Mouse (Mus musculus) hematopoietic stem cell, adult 5-6 weeks (primary cell): ENCODE results near the gene Cdk9. TPM values are rescaled to one million over a fixed set of nuclear protein-coding genes. Genes with fewer than 3 reads are reported as not detected.

Experiments
- ATAC-seq, 2 experiments: fragments of 125-278 bp in 1 of 2; replicated peaks in 1 of 2; 2 replicates each; pipeline ENCODE4 v1.8.0; 2016 to 2017; ENCODE audit warnings: inconsistent platforms in 2 of 2, mild to moderate bottlenecking in 2 of 2, moderate number of reproducible peaks in 2 of 2, low read depth in 1 of 2, moderate TSS enrichment in 1 of 2; ENCODE audit not compliant: low FRiP score in 2 of 2, poor library complexity in 2 of 2, severe bottlenecking in 2 of 2, insufficient read depth in 1 of 2, low TSS enrichment in 1 of 2
- total RNA-seq: library from RNA; stranded (forward); fragments of 172-1452, 232-1000 nt; gene quantifications from 2 replicates; pipeline ENCODE4 v1.2.3, GENCODE M21; 2017

The Cdk9 gene
- total RNA-seq, 1 experiment from 2014 or later, result 74.9 TPM

GRCm38 (mm10) chr2:32669876-32670275 is 43.0 kb downstream of the Cdk9 start:
- ATAC-seq, result no peak

- no peak for ATAC-seq
These were observed 44.7 kb downstream of the Cdk9 start for GRCm38 (mm10) chr2:32668176-32668575.

GRCm38 (mm10) chr2:32667775-32668174 is 45.1 kb downstream of the Cdk9 start:
- no peak for ATAC-seq

- no peak for ATAC-seq
These were observed 47.0 kb downstream of the Cdk9 start for GRCm38 (mm10) chr2:32665853-32666252.

- ATAC-seq, result no peak
These were observed 47.5 kb downstream of the Cdk9 start for GRCm38 (mm10) chr2:32665345-32665744.

- no peak for ATAC-seq
These were observed 50.6 kb downstream of the Cdk9 start for GRCm38 (mm10) chr2:32662291-32662690.

- ATAC-seq, result no peak
These were observed 51.3 kb downstream of the Cdk9 start for GRCm38 (mm10) chr2:32661509-32662107.

- no peak for ATAC-seq
These were observed 54.0 kb downstream of the Cdk9 start for GRCm38 (mm10) chr2:32658873-32659272.

GRCm38 (mm10) chr2:32655826-32656225 is 57.0 kb downstream of the Cdk9 start:
- no peak for ATAC-seq

Other genes with a start within 250 kb of the Cdk9 start
- 10.0 and 11.6 TPM in 2 replicates for gene Fam102a, start 177.7 kb downstream of the Cdk9 start, total RNA-seq
- 35.6 and 43.0 TPM in 2 replicates for gene Dpm2, start 142.2 kb downstream of the Cdk9 start, total RNA-seq
- not detected in 2 replicates for gene Pip5kl1, start 138.3 kb downstream of the Cdk9 start, total RNA-seq
- gene 9430097D07Rik, start 137.4 kb downstream of the Cdk9 start, total RNA-seq, result not detected in 2 replicates
- gene St6galnac4, start 126.0 kb downstream of the Cdk9 start, total RNA-seq, result 17.5 and 26.0 TPM in 2 replicates
- gene St6galnac6, start 113.4 kb downstream of the Cdk9 start, total RNA-seq, result 13.3 TPM in 2 replicates
- gene Ak1, start 91.3 kb downstream of the Cdk9 start, total RNA-seq, result 13.1 and 15.8 TPM in 2 replicates
- gene Eng, start 66.5 kb downstream of the Cdk9 start, total RNA-seq, result 20.9 and 23.6 TPM in 2 replicates
- 20.6 and 27.0 TPM in 2 replicates for gene Fpgs, start 8.9 kb downstream of the Cdk9 start, total RNA-seq
- gene Sh2d3c, start 8.0 kb upstream of the Cdk9 start, total RNA-seq, result 10.4 and 17.9 TPM in 2 replicates
- gene 6330409D20Rik, start 27.9 kb upstream of the Cdk9 start, total RNA-seq, result not detected in 2 replicates
- gene Tor2a, start 44.2 kb upstream of the Cdk9 start, total RNA-seq, result 17.8 and 23.3 TPM in 2 replicates
- not detected in 2 replicates for gene Ttc16, start 62.6 kb upstream of the Cdk9 start, total RNA-seq
- gene Ptrh1, start 62.7 kb upstream of the Cdk9 start, total RNA-seq, result 1.5 and 2.8 TPM in 2 replicates
- gene Cfap157, start 71.4 kb upstream of the Cdk9 start, total RNA-seq, result not detected in 2 replicates
- 5.2 and 6.2 TPM in 2 replicates for gene Stxbp1, start 134.2 kb upstream of the Cdk9 start, total RNA-seq
- gene Fam129b, start 163.0 kb upstream of the Cdk9 start, total RNA-seq, result 26.5 and 33.9 TPM in 2 replicates
- 2,548 and 2,599 TPM in 2 replicates for gene Rpl12, start 248.5 kb upstream of the Cdk9 start, total RNA-seq
- 4.9 and 5.1 TPM in 2 replicates for gene Lrsam1, start 248.5 kb upstream of the Cdk9 start, total RNA-seq